In genomic region chr15:78889401-78889853, GRCm38 (mm10) we compare ENCODE assay signal across 12 mouse cellular contexts. TPM values are rescaled to one million over a fixed set of nuclear protein-coding genes. Genes with fewer than 3 reads are reported as not detected.
A peak's percentile ranks its signal among the peaks of the same experiment; 100 is the strongest.
DNase-seq lines count a peak whose midpoint lies in the region; ATAC-seq lines count a peak whose summit lies in the region.
"Had no signal": no experiment of that assay in that cellular context is flagged by ENCODE, and none has a peak within 500 bp of the region (broad histone marks: within the 10 kb centered on the region; RNA-seq: fewer than 3 reads in every experiment).

No protein-coding gene starts in this region.

- H3K4me3 ChIP-seq in kidney, embryonic 16.5 days (ENCODE audit: low read length), result no peak overlapping the region
- H3K4me3 ChIP-seq in limb, embryonic 10.5 days, result peak overlapping the region; percentile 1; the same call in 1 of the 2 replicates
- H3K4me3 ChIP-seq: forebrain, embryonic 13.5 days; myocyte had no signal

- H3K4me1 ChIP-seq in kidney, embryonic 16.5 days (ENCODE audit: insufficient read depth, low read length), result peaks cover 37% of the 10 kb centered on the region
- peaks cover 42% of the 10 kb centered on the region for H3K4me1 ChIP-seq in limb, embryonic 10.5 days
- H3K4me1 ChIP-seq: forebrain, embryonic 13.5 days had no signal

- H3K36me3 ChIP-seq in kidney, embryonic 16.5 days (ENCODE audit: insufficient read depth, low read length), result peaks cover 61% of the 10 kb centered on the region
- H3K36me3 ChIP-seq in limb, embryonic 10.5 days, result peaks cover 98% of the 10 kb centered on the region

- no peak overlapping the region; the same call in 1 of the 2 replicates for H3K27ac ChIP-seq in kidney, embryonic 16.5 days (ENCODE audit: low read length)
- peak overlapping the region; percentile 76 for H3K27ac ChIP-seq in limb, embryonic 10.5 days
- H3K27ac ChIP-seq: forebrain, embryonic 13.5 days had no signal

- H3K9ac ChIP-seq in kidney, embryonic 16.5 days (replicated peaks; ENCODE audit: low read length), result no peak overlapping the region
- H3K9ac ChIP-seq: forebrain, embryonic 13.5 days had no signal

- ATAC-seq in kidney, embryonic 16.5 days (ENCODE audit: low FRiP score, low TSS enrichment), result peak; percentile 50
- ATAC-seq: forebrain, embryonic 13.5 days; Patski had no signal

- peak; percentile 49 for DNase-seq in embryo, embryonic 9.5 days (ENCODE audit: extremely low spot score)
- no peak for DNase-seq in embryo, embryonic 11 days
- no peak for DNase-seq in kidney, postnatal 10 days
- DNase-seq in limb, embryonic 10.5 days (ENCODE audit: low spot score), result peak; percentile 47
- DNase-seq in lung, postnatal 25 days (ENCODE audit: low spot score), result peak; percentile 31
- DNase-seq in cerebellum, postnatal 14 days, result no peak
- DNase-seq in spleen, adult 12 weeks (ENCODE audit: low spot score), result no peak
- DNase-seq: cerebellum, postnatal 25 days had no signal

- WGBS in kidney, embryonic 16.5 days, result 33% methylated on average over 13 of the region's 13 CpGs
- WGBS in limb, embryonic 10.5 days, result 32% methylated on average over 13 of the region's 13 CpGs

- H3K27me3 ChIP-seq in kidney, embryonic 16.5 days (ENCODE audit: insufficient read depth, low read length), result no peaks in the 10 kb centered on the region
- no peaks in the 10 kb centered on the region for H3K27me3 ChIP-seq in limb, embryonic 10.5 days (ENCODE audit: low read depth, poor library complexity, severe bottlenecking)
- H3K27me3 ChIP-seq: forebrain, embryonic 13.5 days; Patski had no signal

- H3K4me2 ChIP-seq in kidney, embryonic 16.5 days (replicated peaks; ENCODE audit: low read depth, low read length), result no peak overlapping the region
- H3K4me2 ChIP-seq: forebrain, embryonic 13.5 days had no signal

- H3K9me3 ChIP-seq in kidney, embryonic 16.5 days (ENCODE audit: low read length), result no peaks in the 10 kb centered on the region
- H3K9me3 ChIP-seq in limb, embryonic 10.5 days (replicated peaks), result no peaks in the 10 kb centered on the region
- H3K9me3 ChIP-seq: forebrain, embryonic 13.5 days had no signal

RNA-seq across cellular contexts. Expression of gene Gm49510, which starts 10.0 kb away (rescaled TPM):
- 0.37 and 0.70 TPM in 2 replicates for polyA plus RNA-seq in kidney, embryonic 16.5 days (2015; fragmentation: Nextera tagmentation; extraction: Ambion mirVana)
- polyA plus RNA-seq in limb, embryonic 10.5 days (2016; fragmentation: Nextera tagmentation; extraction: Ambion mirVana), result 0.13 and 0.51 TPM in 2 replicates

RNA-seq across cellular contexts. Expression of gene Sh3bp1, which starts 10.1 kb away (rescaled TPM):
- polyA plus RNA-seq in kidney, embryonic 16.5 days (2015; fragmentation: Nextera tagmentation; extraction: Ambion mirVana), result 33.1 and 41.0 TPM in 2 replicates
- polyA plus RNA-seq in limb, embryonic 10.5 days (2016; fragmentation: Nextera tagmentation; extraction: Ambion mirVana), result 51.1 and 51.2 TPM in 2 replicates

RNA-seq across cellular contexts. Expression of gene Gga1, which starts 12.4 kb away (rescaled TPM):
- 54.7 and 61.9 TPM in 2 replicates for polyA plus RNA-seq in kidney, embryonic 16.5 days (2015; fragmentation: Nextera tagmentation; extraction: Ambion mirVana)
- 49.9 and 56.5 TPM in 2 replicates for polyA plus RNA-seq in limb, embryonic 10.5 days (2016; fragmentation: Nextera tagmentation; extraction: Ambion mirVana)

RNA-seq across cellular contexts. Expression of gene Pdxp, which starts 24.3 kb away (rescaled TPM):
- 11.7 and 12.0 TPM in 2 replicates for polyA plus RNA-seq in kidney, embryonic 16.5 days (2015; fragmentation: Nextera tagmentation; extraction: Ambion mirVana)
- polyA plus RNA-seq in limb, embryonic 10.5 days (2016; fragmentation: Nextera tagmentation; extraction: Ambion mirVana), result 37.1 and 40.8 TPM in 2 replicates

RNA-seq across cellular contexts. Expression of gene Lgals2, which starts 34.1 kb away (rescaled TPM):
- polyA plus RNA-seq in kidney, embryonic 16.5 days (2015; fragmentation: Nextera tagmentation; extraction: Ambion mirVana), result 0.54 and 0.77 TPM in 2 replicates
- polyA plus RNA-seq in limb, embryonic 10.5 days (2016; fragmentation: Nextera tagmentation; extraction: Ambion mirVana), result not detected in 2 replicates
- polyA plus RNA-seq: forebrain, embryonic 13.5 days had no signal

Comparison
In these comparisons a context has a peak if more than half of its experiments do, and no peak if none do; other contexts are left out.
1. DNase-seq: peak in embryo, embryonic 9.5 days (single experiment), limb, embryonic 10.5 days (single experiment) and lung, postnatal 25 days (single experiment); none in embryo, embryonic 11 days (single experiment), kidney, postnatal 10 days (single experiment), cerebellum, postnatal 14 days (0 of 2) and spleen, adult 12 weeks (single experiment).